Mouse (Mus musculus) ES-E14 (cell line): ENCODE measurements at regions not wholly inside any gene's neighbourhood (a gene's known extent, or its start where the extent isn't known, plus 50 kb on each side); places are given as distances from the start of the nearest gene placed in this dataset.

Experiments used
- HCFC1 ChIP-seq: IDR thresholded peaks from 2 replicates; pipeline ENCODE4 v1.6.1; 2012; ENCODE audit warnings: low read length, inconsistent platforms, borderline replicate concordance; ENCODE audit not compliant: insufficient read depth
- ZC3H11A ChIP-seq: IDR thresholded peaks from 2 replicates; pipeline ENCODE4 v1.6.1; 2012; ENCODE audit warnings: low read depth, mild to moderate bottlenecking, inconsistent platforms, low read length, borderline replicate concordance
- ZNF384 ChIP-seq: IDR thresholded peaks from 2 replicates; pipeline ENCODE4 v1.6.1; 2012; ENCODE audit warnings: low read depth, low read length, inconsistent platforms

DNA sequence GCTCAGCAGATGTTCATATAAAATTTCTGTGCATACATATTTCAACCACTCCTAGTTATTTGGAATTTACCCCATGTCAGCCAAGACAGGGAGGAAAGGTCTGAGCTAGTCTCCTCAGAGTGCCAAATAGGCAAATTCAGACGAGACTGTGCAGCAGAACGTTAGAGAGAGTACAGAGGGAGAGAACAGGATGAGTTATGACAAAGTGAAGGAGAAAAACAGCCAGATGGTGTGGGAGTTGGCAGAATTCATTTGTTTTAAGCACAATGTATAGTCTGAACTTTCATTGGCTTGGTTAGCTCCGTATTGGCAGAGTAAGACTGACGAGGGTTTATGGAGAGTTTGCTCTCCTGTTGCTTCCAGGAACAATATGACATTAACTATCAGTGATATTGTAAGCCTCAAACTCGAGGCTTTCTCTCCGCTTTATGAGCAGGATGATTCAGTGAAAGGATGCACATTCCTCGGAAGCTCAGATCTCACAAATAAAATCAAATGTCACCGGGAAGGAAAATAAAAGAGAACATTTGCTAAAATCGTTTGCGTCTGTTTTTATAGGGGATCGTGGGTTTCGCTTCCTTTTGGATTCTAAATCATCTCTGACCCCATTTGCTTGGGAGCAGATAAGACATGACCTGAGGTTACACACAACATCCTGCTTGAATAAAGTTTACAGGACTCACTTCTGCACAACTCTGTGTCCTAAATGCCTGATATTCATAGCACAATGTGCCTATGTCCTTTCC is 435.8 kb upstream of the Dph6 start:
- TF ChIP-seq ZC3H11A (no peak), HCFC1 (no peak), ZNF384 (no peak)
